Mouse (Mus musculus) MEL (cell line): ENCODE data around the gene Cdk13. TPM values are rescaled to one million over a fixed set of nuclear protein-coding genes. Genes with fewer than 3 reads are reported as not detected.

ENCODE experiments used
- DNase-seq: peaks from one replicate; pipeline ENCODE4 v3.0.0; 2011; ENCODE audit warnings: low read depth, low spot score
- H3K27ac ChIP-seq: 2 replicates; pipeline ENCODE4 v1.5.1; 2012; ENCODE audit warnings: low read depth, mild to moderate bottlenecking, control low read depth, low read length, moderate library complexity; ENCODE audit not compliant: control insufficient read depth
- H3K27me3 ChIP-seq, 2 experiments: fragments of 150-350 bp in 1 of 2; sonication (generic) in 1 of 2; 2 replicates each; pipeline ENCODE4 v1.6.1; 2012; ENCODE audit warnings: low read length in 2 of 2, mild to moderate bottlenecking in 2 of 2, improper control_type of control experiment in 1 of 2, moderate library complexity in 1 of 2; ENCODE audit not compliant: insufficient read depth in 2 of 2, control insufficient read depth in 1 of 2
- H3K36me3 ChIP-seq, 2 experiments: 2 replicates each; pipeline ENCODE4 v1.6.1; 2012 to 2014; ENCODE audit warnings: low read length in 2 of 2, improper control_type of control experiment in 1 of 2, inconsistent platforms in 1 of 2, mild to moderate bottlenecking in 1 of 2; ENCODE audit not compliant: insufficient read depth in 2 of 2, control insufficient read depth in 1 of 2
- H3K4me1 ChIP-seq, 2 experiments: fragments of 150-350 bp in 1 of 2; sonication (generic) in 1 of 2; 2 replicates each; pipeline ENCODE4 v1.6.1; 2012; ENCODE audit warnings: low read length in 2 of 2, improper control_type of control experiment in 1 of 2, mild to moderate bottlenecking in 1 of 2; ENCODE audit not compliant: insufficient read depth in 2 of 2, control insufficient read depth in 1 of 2
- H3K4me3 ChIP-seq, 2 experiments: fragments of 150-350 bp in 1 of 2; sonication (generic) in 1 of 2; 2 replicates each; pipeline ENCODE4 v1.5.1; 2012; ENCODE audit warnings: low read depth in 2 of 2, low read length in 2 of 2, mild to moderate bottlenecking in 2 of 2, moderate library complexity in 2 of 2, control low read depth in 1 of 2, improper control_type of control experiment in 1 of 2; ENCODE audit not compliant: control insufficient read depth in 1 of 2, insufficient read depth in 1 of 2
- H3K79me2 ChIP-seq: 2 replicates; pipeline ENCODE4 v1.6.1; 2012; ENCODE audit warnings: mild to moderate bottlenecking, low read length, moderate library complexity; ENCODE audit not compliant: control insufficient read depth, poor library complexity, insufficient read depth
- H3K9ac ChIP-seq: 2 replicates; pipeline ENCODE4 v1.6.1; 2012; ENCODE audit warnings: low read depth, mild to moderate bottlenecking, control low read depth, low read length, moderate library complexity; ENCODE audit not compliant: control insufficient read depth, poor library complexity, severe bottlenecking
- H3K9me3 ChIP-seq: fragments of 150-350 bp; sonication (generic); replicated peaks from 2 replicates; pipeline ENCODE4 v1.6.1; 2012; ENCODE audit warnings: mild to moderate bottlenecking, low read length, improper control_type of control experiment, moderate library complexity; ENCODE audit not compliant: insufficient read depth
- CHD2 ChIP-seq: IDR thresholded peaks from 2 replicates; pipeline ENCODE4 v1.6.1; 2011; ENCODE audit warnings: low read length, improper control_type of control experiment
- E2F4 ChIP-seq: IDR thresholded peaks from 2 replicates; pipeline ENCODE4 v1.6.1; 2011; ENCODE audit warnings: low read depth, low read length, improper control_type of control experiment, borderline replicate concordance
- ELF1 ChIP-seq: IDR thresholded peaks from 2 replicates; pipeline ENCODE4 v1.6.1; 2014; ENCODE audit warnings: low read depth, mild to moderate bottlenecking, inconsistent platforms, low read length, improper control_type of control experiment, moderate library complexity
- ETS1 ChIP-seq: IDR thresholded peaks from 2 replicates; pipeline ENCODE4 v1.6.1; 2012; ENCODE audit warnings: low read depth, mild to moderate bottlenecking, inconsistent platforms, low read length, improper control_type of control experiment, moderate library complexity
- GATA1 ChIP-seq: IDR thresholded peaks from 2 replicates; pipeline ENCODE4 v1.6.1; 2011; ENCODE audit warnings: low read depth, low read length, improper control_type of control experiment
- HCFC1 ChIP-seq: IDR thresholded peaks from 2 replicates; pipeline ENCODE4 v1.6.1; 2012; ENCODE audit warnings: low read depth, mild to moderate bottlenecking, inconsistent platforms, low read length, improper control_type of control experiment, moderate library complexity
- JUND ChIP-seq: IDR thresholded peaks from 2 replicates; pipeline ENCODE4 v1.6.1; 2011; ENCODE audit warnings: low read depth, mild to moderate bottlenecking, improper control_type of control experiment, low read length
- MAFK ChIP-seq: IDR thresholded peaks from 2 replicates; pipeline ENCODE4 v1.6.1; 2011; ENCODE audit warnings: low read depth, mild to moderate bottlenecking, low read length, improper control_type of control experiment, borderline replicate concordance
- MXI1 ChIP-seq: IDR thresholded peaks from 2 replicates; pipeline ENCODE4 v1.6.1; 2011; ENCODE audit warnings: mild to moderate bottlenecking, low read depth, low read length, improper control_type of control experiment
- MYC ChIP-seq: IDR thresholded peaks from 2 replicates; pipeline ENCODE4 v1.6.1; 2011; ENCODE audit warnings: low read depth, mild to moderate bottlenecking, low read length, improper control_type of control experiment, moderate library complexity
- NRF1 ChIP-seq: IDR thresholded peaks from 2 replicates; pipeline ENCODE4 v1.6.1; 2014; ENCODE audit warnings: low read depth, mild to moderate bottlenecking, inconsistent platforms, low read length, improper control_type of control experiment, moderate library complexity; ENCODE audit not compliant: poor library complexity, insufficient read depth, severe bottlenecking
- POLR2A ChIP-seq, 2 experiments: IDR thresholded peaks; 2 replicates each; pipeline ENCODE4 v1.6.1; 2011 to 2012; ENCODE audit warnings: low read length in 2 of 2, mild to moderate bottlenecking in 2 of 2, control low read depth in 1 of 2, improper control_type of control experiment in 1 of 2, low read depth in 1 of 2, moderate library complexity in 1 of 2; ENCODE audit not compliant: control insufficient read depth in 1 of 2, insufficient read depth in 1 of 2, poor library complexity in 1 of 2
- SMC3 ChIP-seq: IDR thresholded peaks from 2 replicates; pipeline ENCODE4 v1.6.1; 2011; ENCODE audit warnings: low read depth, low read length, improper control_type of control experiment
- USF1 ChIP-seq: IDR thresholded peaks from 2 replicates; pipeline ENCODE4 v1.6.1; 2014; ENCODE audit warnings: low read depth, mild to moderate bottlenecking, inconsistent platforms, low read length, improper control_type of control experiment, moderate library complexity
- USF2 ChIP-seq, 2 experiments: IDR thresholded peaks; 2 replicates each; pipeline ENCODE4 v1.6.1; 2011 to 2012; ENCODE audit warnings: improper control_type of control experiment in 2 of 2, low read length in 2 of 2, borderline replicate concordance in 1 of 2, inconsistent platforms in 1 of 2, low read depth in 1 of 2, mild to moderate bottlenecking in 1 of 2; ENCODE audit not compliant: insufficient read depth in 1 of 2
- ZNF384 ChIP-seq: IDR thresholded peaks from 2 replicates; pipeline ENCODE4 v1.6.1; 2012; ENCODE audit warnings: low read depth, mild to moderate bottlenecking, inconsistent platforms, low read length, improper control_type of control experiment
- polyA plus RNA-seq, 2 experiments: library from polyadenylated mRNA; stranded (reverse) in 1 of 2; unstranded in 1 of 2; fragments of >175 nt in 1 of 2; fragments of >200 nt in 1 of 2; gene quantifications; 2 replicates each; pipeline versions ENCODE4 v1.2.1 to v1.2.4; 2012; ENCODE audit warnings: low replicate concordance in 2 of 2, low read depth in 1 of 2; ENCODE audit not compliant: insufficient read length in 2 of 2, insufficient read depth in 1 of 2, missing spikeins in 1 of 2
- total RNA-seq: library from RNA; depleted of rRNA; stranded (reverse); fragments of 300-350 nt; gene quantifications from 2 replicates; pipeline ENCODE4 v1.2.3, GENCODE M21; 2012

Gene Cdk13
- total and polyA plus RNA-seq, 3 experiments: 28.7 to 43.7 TPM; not detected in 1

DNA sequence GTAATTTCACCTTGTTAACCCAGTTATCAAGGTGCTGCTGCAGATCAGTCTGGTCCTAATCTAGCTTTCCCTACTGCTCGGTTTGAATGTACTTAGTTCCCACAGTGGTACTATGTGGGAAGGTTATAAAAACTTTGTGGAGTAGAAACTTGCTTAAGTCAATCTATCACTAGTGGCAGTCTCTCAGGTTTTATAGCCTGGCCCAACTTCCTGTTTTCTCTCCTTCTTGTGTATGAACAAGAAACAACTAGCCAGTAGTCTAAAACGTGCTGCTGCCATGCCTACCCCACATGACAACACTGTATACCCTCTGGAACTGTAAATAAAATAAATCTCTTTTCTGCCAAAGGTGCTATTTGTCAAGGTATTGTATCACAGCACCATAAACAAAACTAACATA is 25.0 kb downstream of the Cdk13 start:
- Histone ChIP-seq H3K79me2 (peaks cover 34% of the 10 kb centered on the region), H3K27ac (no peak overlapping the region), H3K36me3 (peaks cover 4 to 30% of the 10 kb centered on the region in 2 experiments; a peak in 3 of 4 replicates), H3K9me3 (no peaks in the 10 kb centered on the region), H3K4me3 (no peak overlapping the region), H3K9ac (no peak overlapping the region), H3K27me3 (no peaks in the 10 kb centered on the region), H3K4me1 (peaks cover 3 to 11% of the 10 kb centered on the region in 2 experiments; a peak in 3 of 4 replicates)
- 0 out of 2 replicates have a peak, but pooled peaks have one; percentile 34 for TF ChIP-seq ELF1
- TF ChIP-seq HCFC1: no peak
- TF ChIP-seq MXI1: 0 out of 2 replicates have a peak, but pooled peaks have one; percentile 27
- DNase-seq: peak; percentile 76

DNA sequence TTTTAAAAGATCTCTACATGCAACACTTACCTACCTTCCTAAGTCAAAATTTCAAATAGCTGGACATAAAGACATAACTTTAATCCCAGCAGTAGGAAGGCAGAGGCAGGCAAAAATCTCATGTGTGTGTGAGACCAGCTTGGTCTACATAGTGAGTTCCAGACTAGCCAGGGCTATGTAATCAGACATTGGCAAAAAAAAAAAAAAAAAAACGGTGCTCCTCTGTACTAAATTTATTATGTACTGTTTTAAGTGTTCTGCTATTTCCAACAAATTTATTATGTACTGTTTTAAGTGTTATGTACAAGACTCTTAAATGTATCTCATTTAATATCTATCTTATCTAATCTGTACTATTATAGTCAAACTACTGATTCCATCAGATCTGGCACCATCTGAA is 28.6 kb downstream of the Cdk13 start:
- H3K79me2 ChIP-seq: peaks cover 28% of the 10 kb centered on the region
- H3K4me1 ChIP-seq: peaks cover 3 to 21% of the 10 kb centered on the region in 2 experiments; a peak in 3 of 4 replicates
- no peak overlapping the region for H3K27ac ChIP-seq
- DNase-seq: no peak
- peak; percentile 91 for TF ChIP-seq ZNF384
- TF ChIP-seq E2F4: no peak
- TF ChIP-seq ETS1: no peak
- TF ChIP-seq MAFK: no peak
- TF ChIP-seq POLR2A (IDR thresholded peaks at IDR 0.05; ENCODE audit: control insufficient read depth in 1 of 2, insufficient read depth in 1 of 2, low read depth in 1 of 2, low read length in 2 of 2, poor library complexity in 1 of 2): peak in 1 of 2 experiments; percentile 4; a peak in 1 of 4 replicates
- no peak for TF ChIP-seq USF2 (IDR thresholded peaks at IDR 0.05; ENCODE audit: borderline replicate concordance in 1 of 2, insufficient read depth in 1 of 2, low read depth in 1 of 2, low read length in 2 of 2)
- no peak for TF ChIP-seq JUND
- TF ChIP-seq MYC: no peak
- no peak for TF ChIP-seq CHD2
- no peak for TF ChIP-seq NRF1
- TF ChIP-seq SMC3: no peak
- H3K4me3 ChIP-seq: no peak overlapping the region
- peaks cover 9 to 34% of the 10 kb centered on the region in 2 experiments for H3K36me3 ChIP-seq
- no peak overlapping the region for H3K9ac ChIP-seq
- H3K9me3 ChIP-seq: no peaks in the 10 kb centered on the region
- H3K27me3 ChIP-seq: no peaks in the 10 kb centered on the region

DNA sequence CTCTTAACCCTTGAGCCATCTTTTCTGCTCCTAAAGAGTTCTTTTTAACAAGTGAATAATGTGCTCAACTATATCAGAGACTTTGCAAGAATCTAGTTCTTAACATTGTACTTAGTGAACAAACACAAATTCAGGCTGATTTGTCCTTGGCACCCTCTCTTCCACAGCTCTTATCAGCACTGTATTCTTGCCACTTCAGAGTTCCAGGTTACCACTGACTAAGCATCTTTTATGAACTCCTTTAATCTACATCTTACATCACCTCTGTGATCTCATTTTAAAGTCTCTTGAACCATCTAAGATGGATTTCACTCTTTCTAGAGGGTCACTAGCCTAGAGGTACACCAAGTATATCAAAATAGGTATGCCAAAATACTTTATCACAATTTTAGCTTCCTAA is 29.5 kb downstream of the Cdk13 start:
- Histone ChIP-seq H3K4me3 (no peak overlapping the region), H3K27ac (no peak overlapping the region), H3K36me3 (peaks cover 10 to 33% of the 10 kb centered on the region in 2 experiments), H3K9me3 (no peaks in the 10 kb centered on the region), H3K79me2 (peaks cover 27% of the 10 kb centered on the region), H3K9ac (no peak overlapping the region), H3K4me1 (peaks cover 3 to 21% of the 10 kb centered on the region in 2 experiments; a peak in 3 of 4 replicates), H3K27me3 (no peaks in the 10 kb centered on the region)
- TF ChIP-seq USF1 (no peak), ETS1 (peak; percentile 70), GATA1 (peak; percentile 58)
- peak; percentile 45 for DNase-seq
